9 mouse cellular contexts compared by ENCODE assay signal in the genomic region with DNA sequence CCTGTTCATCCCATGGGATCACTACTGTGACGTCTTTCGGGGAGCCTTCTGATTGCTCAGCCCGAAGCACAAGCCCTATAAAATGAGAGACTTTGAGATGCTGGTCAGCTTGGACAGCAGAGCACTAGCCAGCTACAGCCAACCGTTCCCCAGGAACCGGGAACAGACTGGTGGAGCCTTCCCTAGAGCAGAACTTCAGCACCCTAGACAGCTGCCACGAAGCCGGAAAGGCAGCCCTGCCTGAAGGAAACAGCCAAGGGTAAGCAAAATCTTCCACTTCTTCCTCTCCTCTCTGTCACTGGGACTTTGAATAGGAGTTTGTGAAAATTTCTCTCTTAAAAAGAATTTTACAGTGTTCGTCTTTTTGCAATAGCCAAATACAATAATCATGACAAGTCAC. TPM values are rescaled to one million over a fixed set of nuclear protein-coding genes. Genes with fewer than 3 reads are reported as not detected.
DNase-seq lines count a peak whose midpoint lies in the region; TF ChIP-seq lines count a peak whose summit lies in the region.
"Had no signal": no experiment of that assay in that cellular context is flagged by ENCODE, and none has a peak within 500 bp of the region (broad histone marks: within the 10 kb centered on the region; RNA-seq: fewer than 3 reads in every experiment).

A gene (plus strand): TSS at position 107 of the 400 bp plus-strand sequence.

- H3K4me3 ChIP-seq in layer of hippocampus, adult 2 months, result no peak within 1 kb of the TSS

- no peak within 1 kb of the TSS for H3K27ac ChIP-seq in layer of hippocampus, adult 2 months

- no peak for TF ChIP-seq CTCF in layer of hippocampus, adult 2 months (conservative IDR thresholded peaks at IDR 0.05)

- no peak for DNase-seq in layer of hippocampus, adult 2 months (ENCODE audit: low spot score in 2 of 2)
- no peak for DNase-seq in layer of hippocampus, adult 9-11 months
- DNase-seq in R1 (ENCODE audit: low read depth, low spot score), result peak; percentile 40
- DNase-seq in embryo, embryonic 10.5 days (ENCODE audit: low spot score), result peak; percentile 69
- DNase-seq in left cerebral cortex, postnatal 4 days, result peak; percentile 13
- no peak for DNase-seq in spleen, postnatal 4 days (ENCODE audit: low spot score in 2 of 2)
- DNase-seq in frontal cortex, postnatal 36 days (ENCODE audit: low spot score in 2 of 2), result no peak
- no peak for DNase-seq in thymus, postnatal 10 days (ENCODE audit: low spot score in 2 of 2)

- intact Hi-C loops in left cerebral cortex, postnatal 4 days (cut with DNase I), result no loop called here

RNA-seq across cellular contexts. Expression of the gene that starts here (rescaled TPM):
- total RNA-seq in layer of hippocampus, adult 2 months (2021), result 10 to 100 TPM; 13.6 to 17.5 TPM
- 1 to 10 TPM; 3.8 to 4.7 TPM for total RNA-seq in left cerebral cortex, postnatal 4 days (2021)
- total RNA-seq: liver, adult 2 months had no signal

Comparison
In these comparisons a context has a peak if more than half of its experiments do, and no peak if none do; other contexts are left out.
1. DNase-seq: peak in R1 (single experiment), embryo, embryonic 10.5 days (single experiment) and left cerebral cortex, postnatal 4 days (single experiment); none in layer of hippocampus, adult 2 months (0 of 2), layer of hippocampus, adult 9-11 months (single experiment), spleen, postnatal 4 days (0 of 2), frontal cortex, postnatal 36 days (0 of 2) and thymus, postnatal 10 days (0 of 2).